Mouse (Mus musculus) left cerebral cortex, postnatal 36 days (tissue): ENCODE data around the gene Cnot1. TPM values are rescaled to one million over a fixed set of nuclear protein-coding genes. Genes with fewer than 3 reads are reported as not detected.

Experiments
- DNase-seq, 2 experiments: peaks; one replicate each; pipeline ENCODE4 v3.0.0; 2021 to 2022; ENCODE audit warnings: low spot score in 2 of 2, mixed read lengths in 1 of 2
- intact Hi-C: fragments of 180-260 bp; cut with DNase I; formaldehyde crosslinking; loops from one replicate; pipeline ENCODE4 v1.15.1; 2025
- total RNA-seq, 2 experiments: library from RNA; stranded (reverse); gene quantifications; 2 replicates each; pipeline ENCODE4 v1.2.3; 2021

Gene Cnot1
- total RNA-seq, 2 experiments from 2014 or later = 115 to 131 TPM

GRCm38 (mm10) chr8:95764133-95764532 lies 43.1 kb downstream of the Cnot1 start:
- intact Hi-C loops = loop anchor here (10.0 kb wide), 1 partner anchor 151 kb away; no protein-coding TSS in a partner anchor
- DNase-seq = no peak

- DNase-seq = no peak
- intact Hi-C loops = loop anchor here (10.0 kb wide), 1 partner anchor 154 kb away; no protein-coding TSS in a partner anchor
Measured at GRCm38 (mm10) chr8:95760323-95760722, 46.9 kb downstream of the Cnot1 start.

- DNase-seq = no peak
- intact Hi-C loops = no loop called here
Measured at GRCm38 (mm10) chr8:95751924-95752323, 55.3 kb downstream of the Cnot1 start.

GRCm38 (mm10) chr8:95748028-95748427 lies 59.2 kb downstream of the Cnot1 start:
- no peak for DNase-seq

GRCm38 (mm10) chr8:95741732-95742131 lies 65.5 kb downstream of the Cnot1 start:
- no peak for DNase-seq
- intact Hi-C loops = loop anchor here (10.0 kb wide), 1 partner anchor 257 kb away; no protein-coding TSS in a partner anchor

More at GRCm38 (mm10) chr8:95748028-95748427, 59.2 kb downstream of the Cnot1 start:
- intact Hi-C loops = loop anchor here (10.0 kb wide), 1 partner anchor 263 kb away; no protein-coding TSS in a partner anchor

GRCm38 (mm10) chr8:95738596-95738995 lies 68.7 kb downstream of the Cnot1 start:
- intact Hi-C loops = no loop called here
- DNase-seq = no peak

GRCm38 (mm10) chr8:95727625-95728024 lies 79.6 kb downstream of the Cnot1 start:
- intact Hi-C loops = no loop called here
- no peak for DNase-seq

GRCm38 (mm10) chr8:95716546-95717335 lies 90.5 kb downstream of the Cnot1 start:
- DNase-seq = no peak
- intact Hi-C loops = loop anchor here (5.0 kb wide), 1 partner anchor 116 kb away; no protein-coding TSS in a partner anchor

- intact Hi-C loops = loop anchor here (5.0 kb wide), 1 partner anchor 116 kb away; no protein-coding TSS in a partner anchor
- peak; percentile 88 for DNase-seq
Measured at GRCm38 (mm10) chr8:95715676-95716531, 91.4 kb downstream of the Cnot1 start, which contains the start of gene Setd6. Setd6 (plus strand) TSS chr8:95715881.

GRCm38 (mm10) chr8:95714837-95715413 lies 92.3 kb downstream of the Cnot1 start:
- intact Hi-C loops = loop anchor here (5.0 kb wide), 1 partner anchor 117 kb away; no protein-coding TSS in a partner anchor
- no peak for DNase-seq

- intact Hi-C loops = no loop called here
- no peak for DNase-seq
Measured at GRCm38 (mm10) chr8:95714367-95714766, 92.9 kb downstream of the Cnot1 start.

GRCm38 (mm10) chr8:95713100-95714010 lies 93.9 kb downstream of the Cnot1 start:
- intact Hi-C loops = no loop called here

GRCm38 (mm10) chr8:95712395-95712794 lies 94.9 kb downstream of the Cnot1 start:
- no peak for DNase-seq
- intact Hi-C loops = no loop called here

More at GRCm38 (mm10) chr8:95713100-95714010, 93.9 kb downstream of the Cnot1 start:
- DNase-seq = peak in 1 of 2 experiments; percentile 70

- no peak for DNase-seq
- intact Hi-C loops = no loop called here
Measured at GRCm38 (mm10) chr8:95711029-95711428, 96.2 kb downstream of the Cnot1 start.

- intact Hi-C loops = loop anchor here (10.0 kb wide), 1 partner anchor 365 kb away; no protein-coding TSS in a partner anchor
- DNase-seq = no peak
Measured at GRCm38 (mm10) chr8:95709579-95709978, 97.7 kb downstream of the Cnot1 start.

- DNase-seq = no peak
- intact Hi-C loops = loop anchor here (5.0 to 10.0 kb wide), 2 partner anchors 217 to 360 kb away; no protein-coding TSS in a partner anchor
Measured at GRCm38 (mm10) chr8:95704538-95704937, 102.7 kb downstream of the Cnot1 start.

- peak; percentile 84 to 85 for DNase-seq
- intact Hi-C loops = loop anchor here (5.0 to 10.0 kb wide), 2 partner anchors 216 to 359 kb away; no protein-coding TSS in a partner anchor
Measured at GRCm38 (mm10) chr8:95703461-95704260, 103.6 kb downstream of the Cnot1 start.
